Mouse (Mus musculus) myocyte (in vitro differentiated cells): Measurements from ENCODE around the gene Six1.

Source experiments
- CEBPB ChIP-seq: IDR thresholded peaks from 2 replicates; pipeline ENCODE4 v1.6.1; 2011; ENCODE audit warnings: mild to moderate bottlenecking, moderate library complexity; ENCODE audit not compliant: poor library complexity, insufficient read depth, severe bottlenecking
- E2F4 ChIP-seq: IDR thresholded peaks from one replicate; pipeline ENCODE4 v1.6.1; 2011; ENCODE audit warnings: mild to moderate bottlenecking, control low read depth, moderate library complexity; ENCODE audit not compliant: insufficient read depth
- MYOD1 ChIP-seq, 3 experiments: IDR thresholded peaks; one replicate each; pipeline ENCODE4 v1.6.1; 2011; ENCODE audit warnings: control low read depth in 2 of 3, low read depth in 2 of 3, mild to moderate bottlenecking in 2 of 3, moderate library complexity in 1 of 3; ENCODE audit not compliant: insufficient read length in 2 of 3, control insufficient read depth in 1 of 3
- MYOG ChIP-seq, 3 experiments: IDR thresholded peaks; one replicate each; pipeline ENCODE4 v1.6.1; 2011; ENCODE audit warnings: control low read depth in 2 of 3, low read depth in 2 of 3, mild to moderate bottlenecking in 2 of 3; ENCODE audit not compliant: insufficient read length in 2 of 3, control insufficient read depth in 1 of 3, insufficient read depth in 1 of 3
- POLR2A ChIP-seq: IDR thresholded peaks from one replicate; pipeline ENCODE4 v1.6.1; 2011; ENCODE audit warnings: low read depth, mild to moderate bottlenecking, control low read depth, moderate library complexity; ENCODE audit not compliant: insufficient read length
- REST ChIP-seq: IDR thresholded peaks from one replicate; pipeline ENCODE4 v1.6.1; 2011; ENCODE audit warnings: mild to moderate bottlenecking, control low read depth, moderate library complexity; ENCODE audit not compliant: insufficient read depth, insufficient read length
- TCF3 ChIP-seq: IDR thresholded peaks from one replicate; pipeline ENCODE4 v1.6.1; 2011; ENCODE audit warnings: low read depth, control low read depth; ENCODE audit not compliant: insufficient read length
- USF1 ChIP-seq: IDR thresholded peaks from one replicate; pipeline ENCODE4 v1.6.1; 2011; ENCODE audit warnings: low read depth, mild to moderate bottlenecking, control low read depth, moderate library complexity

GRCm38 (mm10) chr12:73012136-73012785, 41.4 kb downstream of the Six1 start:
- TF ChIP-seq E2F4: no peak
- TF ChIP-seq USF1: no peak
- TF ChIP-seq POLR2A: no peak
- no peak for TF ChIP-seq REST
- no peak for TF ChIP-seq MYOD1 (IDR thresholded peaks at IDR 0.05; ENCODE audit: control insufficient read depth in 1 of 3, insufficient read length in 2 of 3, low read depth in 2 of 3)
- no peak for TF ChIP-seq MYOG (IDR thresholded peaks at IDR 0.05; ENCODE audit: control insufficient read depth in 1 of 3, insufficient read depth in 1 of 3, insufficient read length in 2 of 3, low read depth in 2 of 3)
- TF ChIP-seq TCF3: no peak
- TF ChIP-seq CEBPB: no peak
